Mouse (Mus musculus): ENCODE results near the gene Oog2. TPM values are rescaled to one million over a fixed set of nuclear protein-coding genes. Genes with fewer than 3 reads are reported as not detected.

Oog2 gene
- under 1 TPM in 1 of 2 experiments, not detected in 1; 0.23 TPM for polyA plus RNA-seq (2017; shearing (Covaris generic))

DNA sequence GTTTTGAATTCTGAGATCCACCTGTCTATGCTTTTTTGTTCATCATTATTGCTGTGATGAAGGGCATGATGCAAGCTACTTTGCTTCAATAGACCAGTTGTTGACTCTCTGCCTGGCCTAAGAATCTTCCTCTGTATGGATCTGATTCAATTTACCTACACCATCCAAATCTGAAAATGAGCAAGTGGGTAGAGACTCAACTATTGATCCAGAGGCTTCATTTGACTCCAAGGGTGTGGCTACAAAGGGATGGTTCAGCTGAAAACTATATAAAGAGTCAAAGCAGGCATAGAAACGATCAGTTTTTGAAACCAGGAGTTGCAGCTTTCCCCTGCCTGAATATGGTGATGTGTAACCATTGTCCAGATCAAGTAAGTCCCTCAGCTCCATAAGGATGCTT lies at the start of gene Oog2:
Oog2 (plus strand) TSS at position 301 of the 400 bp plus-strand sequence.

DNA sequence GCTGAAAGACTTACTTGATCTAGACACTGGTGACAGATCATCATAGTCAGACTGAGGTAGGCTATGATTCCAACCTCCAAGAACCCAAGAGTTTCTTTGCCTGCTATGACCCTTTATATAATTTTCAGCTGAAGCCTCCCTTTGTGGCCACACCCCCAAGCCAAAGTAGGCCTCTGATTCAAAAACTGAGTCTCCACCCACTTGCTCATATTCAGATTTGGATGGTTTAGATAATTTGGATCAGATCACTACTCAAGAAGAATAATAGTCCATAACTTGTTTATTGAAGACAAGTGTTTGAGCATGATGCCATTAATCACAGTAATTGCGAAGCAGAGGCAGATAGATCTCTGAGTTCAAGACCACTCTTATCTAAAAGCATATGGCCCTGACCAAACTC lies 28.0 kb upstream of the Oog2 start, which contains the start of gene Oog3:
Oog3 (minus strand) TSS at position 101 of the 400 bp plus-strand sequence.

DNA sequence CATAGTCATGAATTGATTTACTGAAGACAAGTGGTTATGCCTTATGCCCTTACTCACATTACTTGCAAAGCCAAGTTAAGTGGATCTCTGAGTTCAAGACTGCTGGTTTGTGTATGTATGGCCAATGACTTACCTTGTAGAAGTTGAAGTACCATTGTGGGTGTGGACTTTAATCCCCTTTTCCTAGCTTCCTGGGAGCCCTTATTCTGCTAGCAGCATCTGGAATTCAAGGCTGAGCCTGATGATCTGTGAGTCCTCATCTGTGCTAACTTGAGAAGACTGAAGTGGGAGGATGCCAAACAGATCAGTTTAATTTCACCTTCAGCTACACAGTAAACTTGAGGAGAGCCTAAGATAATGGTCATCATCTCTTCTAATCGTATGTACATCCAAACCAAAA lies 22.7 kb downstream of the Oog2 start, which contains the start of gene C87977:
C87977 (minus strand) TSS at position 101 of the 400 bp plus-strand sequence.

Other genes with a start within 250 kb of the Oog2 start
- gene Pramef25, start 239.7 kb upstream of the Oog2 start, polyA plus RNA-seq (2017; shearing (Covaris generic)) = not detected
- not detected for gene Gm13101, start 223.8 kb upstream of the Oog2 start, polyA plus RNA-seq (2017; shearing (Covaris generic))
- under 1 TPM in 1 of 2 experiments, not detected in 1; 0.14 TPM for gene Pramef17, start 196.3 kb upstream of the Oog2 start, polyA plus RNA-seq (2017; shearing (Covaris generic))
- under 1 TPM; 0.14 to 0.25 TPM for gene Pramel4, start 131.6 kb upstream of the Oog2 start, polyA plus RNA-seq (2017; shearing (Covaris generic))
- under 1 TPM in 1 of 2 experiments, not detected in 1; 0.20 TPM for gene Gm13102, start 84.2 kb upstream of the Oog2 start, polyA plus RNA-seq (2017; shearing (Covaris generic))
- gene Oog3, start 28.1 kb upstream of the Oog2 start, polyA plus RNA-seq (2017; shearing (Covaris generic)) = under 1 TPM in 1 of 2 experiments, not detected in 1; 0.26 TPM
- gene C87977, start 22.6 kb downstream of the Oog2 start, polyA plus RNA-seq (2017; shearing (Covaris generic)) = not detected
- gene Pramel5, start 89.8 kb downstream of the Oog2 start, polyA plus RNA-seq (2017; shearing (Covaris generic)) = not detected
- not detected for gene Gm13128, start 139.5 kb downstream of the Oog2 start, polyA plus RNA-seq (2017; shearing (Covaris generic))
- gene Gm13119, start 167.2 kb downstream of the Oog2 start, polyA plus RNA-seq (2017; shearing (Covaris generic)) = not detected
- under 1 TPM in 1 of 2 experiments, not detected in 1; 0.28 TPM for gene Pramef20, start 187.2 kb downstream of the Oog2 start, polyA plus RNA-seq (2017; shearing (Covaris generic))
- not detected for gene Pramef12, start 217.7 kb downstream of the Oog2 start, polyA plus RNA-seq (2017; shearing (Covaris generic))
- gene 1700012P22Rik, start 248.1 kb downstream of the Oog2 start, polyA plus RNA-seq (2017; shearing (Covaris generic)) = not detected

Measured in activated CD4-positive, CD25-positive, alpha-beta regulatory T cell (primary cell).